Mouse (Mus musculus): ENCODE data around the gene Myo15b. TPM values are rescaled to one million over a fixed set of nuclear protein-coding genes. Genes with fewer than 3 reads are reported as not detected.

Gene Myo15b
- polyA plus RNA-seq, 1 experiment, result 0.46 TPM

DNA sequence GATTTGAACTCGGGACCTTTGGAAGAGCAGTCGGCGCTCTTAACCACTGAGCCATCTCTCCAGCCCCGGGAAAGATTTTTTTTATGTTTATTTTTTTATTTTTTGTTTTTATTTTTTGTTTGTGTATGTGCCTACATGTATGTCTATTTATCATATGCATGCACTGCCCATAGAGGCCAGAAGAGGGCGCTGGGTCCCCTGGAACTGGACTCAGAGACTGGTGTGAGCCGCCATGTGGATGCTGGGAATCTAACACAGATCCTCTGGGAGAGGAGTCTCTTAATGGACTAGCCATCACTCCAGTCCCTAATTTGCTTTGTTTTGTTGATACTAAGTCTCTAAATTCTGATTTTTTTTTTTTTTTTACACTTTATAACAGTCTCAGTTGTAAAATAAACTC, 17.2 kb upstream of the Myo15b start:
- no peak for TF ChIP-seq GATA1 (IDR thresholded peaks at IDR 0.05; ENCODE audit: low read length)

DNA sequence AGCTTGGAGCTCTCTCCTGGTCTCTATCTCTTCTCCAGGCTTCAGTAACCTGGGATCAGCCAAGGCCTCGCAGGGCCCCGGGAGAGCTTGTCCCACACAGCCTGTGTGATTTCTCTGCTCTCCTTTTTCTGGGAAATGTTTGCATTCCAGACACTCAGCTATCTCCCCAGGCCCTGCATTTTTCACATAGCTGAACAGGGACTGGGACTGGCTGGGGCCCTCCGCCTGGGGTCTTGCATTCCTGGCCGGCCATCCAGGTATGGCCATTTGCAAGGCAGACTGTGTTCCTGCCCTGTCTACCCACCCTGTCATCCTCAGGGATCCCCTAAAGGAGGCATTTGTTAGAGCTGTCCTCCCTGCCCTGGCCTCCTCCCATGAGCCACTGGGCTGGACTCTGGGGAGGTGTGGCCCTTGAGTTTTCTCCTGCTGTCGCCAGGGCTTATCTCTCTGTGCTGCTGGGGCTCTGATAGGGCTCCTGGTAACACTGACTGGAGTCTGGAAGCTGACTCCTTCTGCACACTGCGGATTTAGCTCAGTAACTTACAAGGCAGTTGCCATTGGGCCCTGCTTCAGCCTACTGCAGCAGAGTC, 16.1 kb upstream of the Myo15b start:
- TF ChIP-seq GATA1 (IDR thresholded peaks at IDR 0.05; ENCODE audit: low read length), result peak; percentile 80

DNA sequence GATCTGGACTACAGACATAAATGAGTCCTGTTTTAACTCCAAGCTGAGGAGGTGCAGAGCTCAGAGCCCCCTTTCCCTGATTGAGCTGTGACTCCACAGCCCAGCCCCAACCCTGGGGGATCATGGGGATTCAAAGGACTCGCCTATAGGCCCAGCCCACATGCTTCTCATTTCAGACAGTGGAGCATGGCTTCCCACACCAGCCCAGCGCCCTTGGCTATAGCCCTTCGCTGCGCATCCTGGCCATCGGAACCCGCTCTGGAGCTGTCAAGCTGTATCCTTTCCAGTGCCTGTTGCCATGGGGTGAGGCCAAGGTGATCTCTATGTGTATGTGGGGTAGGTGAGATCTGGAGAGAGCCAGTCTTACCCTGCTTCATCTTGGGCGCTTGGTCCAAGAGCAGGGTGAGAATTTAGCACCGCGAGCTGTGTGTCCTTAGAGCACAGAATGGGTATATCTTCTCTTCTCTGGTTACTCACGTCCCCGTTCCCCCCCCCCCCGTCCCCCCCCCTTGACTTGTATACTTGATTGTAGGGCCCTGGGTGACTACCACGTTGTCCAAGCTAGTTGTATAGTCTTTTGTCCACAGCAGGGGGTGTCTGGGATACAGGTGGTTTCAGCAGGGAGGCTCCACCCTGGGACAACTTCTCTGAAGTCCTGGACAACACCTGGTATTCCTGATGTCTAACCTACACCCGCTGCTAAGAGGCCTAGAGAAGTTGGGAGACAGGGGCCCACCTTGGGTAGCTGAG, 14.9 kb upstream of the Myo15b start:
- no peak for TF ChIP-seq GATA1 (IDR thresholded peaks at IDR 0.05; ENCODE audit: low read length)

DNA sequence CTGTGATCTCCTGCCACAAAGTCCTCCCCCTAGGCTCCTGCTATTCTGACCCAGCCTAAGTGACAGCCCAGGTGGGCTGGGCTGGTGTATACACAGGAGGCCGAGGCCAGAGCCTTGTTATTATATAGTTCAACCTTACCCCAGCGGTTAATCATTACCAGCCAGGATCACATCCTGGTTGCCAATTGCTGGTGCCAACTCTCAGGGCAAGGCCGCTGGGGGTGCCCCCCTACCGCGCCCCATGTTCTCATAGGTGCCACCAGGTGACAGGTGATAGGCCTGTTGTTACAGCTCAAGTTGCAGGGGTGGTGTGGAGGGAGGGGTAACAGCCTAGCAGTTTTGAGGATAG, 14.3 kb upstream of the Myo15b start:
- no peak for TF ChIP-seq GATA1 (IDR thresholded peaks at IDR 0.05; ENCODE audit: low read length)

DNA sequence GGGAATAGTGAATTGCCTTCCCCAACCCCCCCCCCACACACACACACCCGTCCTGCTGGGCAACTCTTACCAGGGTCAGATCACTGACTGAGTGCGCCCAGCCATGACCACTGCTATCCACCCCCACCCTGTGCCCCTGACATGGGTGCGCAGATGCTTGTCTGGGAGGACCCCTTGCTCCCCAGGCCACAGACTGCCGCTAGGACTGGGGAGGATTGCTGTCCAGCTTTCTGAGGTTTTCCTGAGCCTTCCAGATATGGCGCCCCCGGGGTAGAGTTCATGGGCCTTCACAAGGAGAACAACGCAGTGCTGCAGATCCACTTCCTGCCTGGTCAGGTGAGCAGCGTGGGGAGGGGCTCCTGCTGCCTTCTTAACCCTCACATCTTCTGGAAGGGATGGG, 14.0 kb upstream of the Myo15b start:
- no peak for TF ChIP-seq GATA1 (IDR thresholded peaks at IDR 0.05; ENCODE audit: low read length)

DNA sequence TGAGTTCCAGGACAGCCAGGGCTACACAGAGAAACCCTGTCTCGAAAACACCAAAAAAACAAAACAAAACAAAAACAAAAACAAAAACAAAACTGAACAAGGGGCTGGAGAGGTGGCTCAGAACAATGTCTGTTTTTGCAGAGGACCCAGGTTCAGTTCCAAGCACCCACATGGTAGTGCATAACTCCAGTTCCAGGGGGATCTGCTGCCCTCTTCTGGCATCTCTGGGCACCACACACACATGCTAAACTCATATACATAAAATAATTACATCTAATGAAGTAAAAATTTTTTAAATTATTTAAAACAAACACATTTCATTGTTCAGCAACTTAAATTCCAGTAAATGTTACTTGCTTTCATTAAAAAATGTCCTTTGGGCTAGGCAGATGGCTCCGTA, 12.4 kb upstream of the Myo15b start:
- no peak for TF ChIP-seq GATA1 (IDR thresholded peaks at IDR 0.05; ENCODE audit: low read length)

DNA sequence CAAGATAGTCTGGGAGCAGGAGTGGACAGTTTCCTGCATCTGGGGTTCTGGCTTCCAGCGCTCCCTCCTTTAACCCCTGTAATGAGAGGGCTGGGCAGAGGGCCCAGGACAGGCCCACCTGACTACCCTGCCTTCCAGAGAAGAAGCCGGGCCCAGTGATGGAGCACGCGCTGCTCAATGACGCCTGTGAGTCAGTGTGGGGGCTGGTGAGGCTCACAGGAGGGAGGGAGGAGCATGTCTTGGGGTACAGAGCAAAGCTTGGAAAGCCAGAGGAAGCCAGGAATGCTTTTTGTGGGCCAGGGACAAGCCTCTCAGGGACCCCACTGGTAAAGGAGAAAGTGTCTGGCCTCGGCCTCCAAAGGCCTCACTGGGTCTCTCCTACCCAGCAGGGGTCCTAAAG, 3.5 kb upstream of the Myo15b start:
- no peak for TF ChIP-seq GATA1 (IDR thresholded peaks at IDR 0.05; ENCODE audit: low read length)

DNA sequence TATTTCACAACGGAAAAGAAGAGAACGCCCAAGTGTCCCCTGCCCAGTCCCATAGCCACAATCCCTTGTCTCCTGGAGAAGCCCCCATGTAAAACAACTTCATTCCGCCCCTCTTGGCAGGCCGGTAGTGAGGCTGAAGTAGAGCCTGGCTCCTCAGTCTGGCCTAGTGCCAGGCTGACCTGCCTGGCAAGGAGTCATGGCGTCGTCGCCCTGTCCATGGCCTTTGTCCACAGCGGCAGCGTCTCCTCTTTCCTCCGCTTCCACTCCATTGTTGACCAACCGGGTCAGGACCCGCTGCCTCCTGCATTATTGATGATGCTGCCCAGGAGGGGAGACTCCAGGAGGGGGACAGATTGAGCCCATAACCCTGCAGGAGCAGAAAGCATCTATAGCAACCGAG, 270 bp upstream of the Myo15b start:
- TF ChIP-seq GATA1 (IDR thresholded peaks at IDR 0.05; ENCODE audit: low read length), result no peak

DNA sequence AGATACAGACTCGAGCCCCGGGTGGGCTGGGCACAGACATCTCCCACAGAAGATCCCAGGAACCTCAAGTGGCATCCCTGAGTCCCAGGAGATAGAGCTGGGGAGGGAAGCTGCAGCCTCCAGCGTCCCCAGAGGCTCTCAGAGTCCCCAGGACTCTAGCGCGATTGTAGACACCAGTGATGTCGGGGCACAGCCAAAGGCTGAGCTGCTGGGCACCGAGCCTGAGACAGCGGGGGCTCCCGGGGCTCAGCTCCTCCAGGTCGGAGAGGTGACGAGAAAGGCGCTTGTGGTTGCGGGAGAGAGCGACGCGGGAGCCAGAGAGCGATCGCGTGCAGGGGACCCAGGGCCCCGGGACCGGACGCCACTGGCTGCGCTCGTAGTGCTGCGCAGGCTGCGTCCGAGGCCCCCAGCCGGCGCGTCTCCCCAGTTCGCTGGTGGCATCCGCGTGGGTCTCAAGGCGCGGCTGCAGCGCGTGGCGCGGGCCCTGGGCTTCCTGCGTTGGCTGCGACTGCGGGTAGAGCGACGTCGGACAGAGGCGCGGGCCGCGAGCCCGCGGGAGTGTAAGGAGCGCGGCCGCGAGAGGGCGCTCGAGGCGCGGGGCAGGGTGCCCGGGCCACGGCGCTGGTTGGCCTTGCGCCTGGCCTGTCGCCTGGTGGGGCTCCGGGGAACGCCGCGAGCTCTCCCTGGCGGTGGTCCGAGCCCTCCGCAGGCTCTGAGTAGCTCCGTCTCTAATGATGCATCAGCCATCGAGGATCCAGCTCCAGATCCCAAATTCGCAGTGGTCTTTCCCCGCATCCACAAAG, 1.1 kb downstream of the Myo15b start:
- no peak for TF ChIP-seq GATA1 (IDR thresholded peaks at IDR 0.05; ENCODE audit: low read length)

DNA sequence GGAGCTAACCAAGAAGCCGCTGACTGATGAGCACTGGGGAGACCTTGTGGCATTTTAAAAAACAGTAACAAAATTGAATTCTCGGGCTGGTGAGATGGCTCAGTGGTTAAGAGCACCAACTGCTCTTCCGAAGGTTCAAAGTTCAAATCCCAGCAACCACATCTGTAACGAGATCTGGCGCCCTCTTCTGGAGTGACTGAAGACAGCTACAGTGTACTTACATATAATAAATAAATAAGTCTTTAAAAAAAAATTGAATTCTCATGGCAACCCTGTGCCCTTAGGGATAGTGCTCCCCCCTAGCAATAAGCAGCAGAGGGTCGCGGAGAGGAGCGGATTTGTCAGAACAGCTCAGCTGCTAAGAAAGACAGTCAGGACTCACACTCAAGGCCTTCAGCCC, 5.7 kb downstream of the Myo15b start:
- TF ChIP-seq GATA1 (IDR thresholded peaks at IDR 0.05; ENCODE audit: low read length), result no peak

DNA sequence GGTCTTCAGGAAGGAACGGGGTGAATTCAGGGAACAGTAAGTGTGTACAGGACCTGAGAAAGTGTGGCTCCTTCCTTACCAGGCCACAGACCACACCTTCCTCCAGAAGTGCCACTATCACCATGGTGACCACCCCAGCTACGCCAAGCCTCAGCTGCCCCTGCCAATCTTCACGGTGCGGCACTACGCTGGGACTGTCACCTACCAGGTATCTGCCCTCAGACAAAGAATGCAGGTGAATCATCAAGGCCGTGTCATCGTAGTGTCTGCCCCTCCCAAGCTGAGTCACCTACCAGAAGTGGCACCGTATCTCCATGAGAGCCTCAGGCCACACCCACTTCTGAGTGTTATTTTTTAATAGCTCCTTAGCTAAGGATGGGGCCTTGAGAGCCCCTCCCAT, 11.2 kb downstream of the Myo15b start:
- no peak for TF ChIP-seq GATA1 (IDR thresholded peaks at IDR 0.05; ENCODE audit: low read length)

DNA sequence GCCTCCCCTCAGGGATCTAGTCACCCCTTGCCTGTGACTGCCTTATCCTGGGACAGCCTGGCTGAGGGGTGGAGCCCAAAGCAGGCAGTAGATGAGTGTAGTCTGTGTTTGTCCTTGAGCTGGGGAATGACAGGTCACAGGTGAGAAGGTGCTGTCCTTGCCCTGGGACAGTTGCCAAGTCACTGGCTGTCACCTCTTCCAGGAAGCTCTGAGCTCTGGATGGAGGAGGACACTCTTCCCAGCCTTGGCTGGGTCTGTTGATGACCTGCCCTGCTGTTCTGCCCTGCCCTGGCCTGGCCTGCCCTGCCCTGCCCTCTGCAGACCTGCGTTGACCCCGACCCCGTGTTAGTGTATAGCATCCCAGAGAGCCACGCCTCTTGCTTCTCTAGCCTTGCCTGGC, 14.2 kb downstream of the Myo15b start:
- no peak for TF ChIP-seq GATA1 (IDR thresholded peaks at IDR 0.05; ENCODE audit: low read length)

DNA sequence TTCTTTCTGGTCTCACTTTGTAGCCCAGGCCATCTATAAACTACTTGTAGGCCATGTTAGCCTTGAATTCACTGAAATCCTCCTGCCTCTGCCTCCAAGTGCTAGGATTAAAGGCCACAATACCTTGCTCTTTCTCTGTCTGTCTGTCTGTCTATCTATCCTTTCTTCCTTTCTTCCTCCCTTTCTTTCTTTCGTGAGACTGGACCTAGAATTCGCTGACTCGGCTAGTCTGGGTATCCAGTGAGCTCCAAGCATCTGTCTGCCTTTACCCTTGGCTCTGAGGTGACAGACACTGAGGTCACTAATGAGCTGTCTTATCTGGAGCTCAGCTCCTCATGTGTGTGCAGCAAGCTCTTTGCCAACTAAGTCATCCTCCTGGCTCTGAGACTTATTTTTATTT, 17.7 kb downstream of the Myo15b start:
- no peak for TF ChIP-seq GATA1 (IDR thresholded peaks at IDR 0.05; ENCODE audit: low read length)

DNA sequence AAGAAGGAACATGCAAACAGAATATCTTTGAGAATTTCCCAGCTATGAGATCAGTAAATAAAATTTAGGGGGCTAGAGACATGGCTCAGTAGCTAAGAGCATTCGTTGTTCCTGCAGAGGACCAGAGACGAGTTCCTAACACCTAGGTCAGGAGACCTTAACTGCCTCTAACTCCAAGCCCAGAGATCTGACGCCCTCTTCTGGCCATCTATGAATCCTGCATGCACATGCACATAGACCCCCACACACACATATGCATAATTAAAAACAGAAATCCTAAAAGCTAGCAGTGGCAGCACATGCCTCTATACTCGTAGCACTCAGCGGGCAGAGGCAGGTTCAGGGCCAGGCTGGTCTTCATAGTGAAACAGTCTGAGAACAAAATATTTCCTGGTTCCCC, 18.2 kb downstream of the Myo15b start:
- no peak for TF ChIP-seq GATA1 (IDR thresholded peaks at IDR 0.05; ENCODE audit: low read length)

DNA sequence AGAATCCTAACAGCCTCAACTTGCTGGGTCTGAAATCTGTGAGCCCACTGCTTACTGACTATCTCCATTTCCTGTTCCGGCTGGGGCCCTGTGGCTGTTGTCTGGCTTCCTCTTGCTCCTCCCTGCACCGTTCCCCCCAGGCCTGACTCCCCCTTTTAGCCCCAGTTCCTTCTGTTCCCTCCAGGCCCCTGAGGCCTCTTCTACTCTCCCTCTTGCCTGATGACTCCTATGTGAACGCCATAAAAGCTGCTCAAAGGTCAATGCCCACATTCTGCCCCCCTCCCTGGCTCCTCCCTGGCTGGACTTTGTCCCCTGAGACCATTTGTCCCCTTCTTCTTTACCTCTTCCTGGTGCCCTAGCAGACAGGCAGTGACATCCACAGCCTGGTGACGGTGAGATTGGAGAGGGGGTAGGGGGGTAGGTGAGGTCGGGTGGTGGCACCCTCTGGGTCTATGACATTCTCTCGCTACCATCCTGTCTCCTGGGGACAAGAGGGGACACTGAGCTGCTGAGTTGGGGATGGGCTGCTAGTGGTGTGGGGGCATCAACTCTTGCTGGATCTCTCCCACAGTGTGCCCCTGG, 19.1 kb downstream of the Myo15b start:
- no peak for TF ChIP-seq GATA1 (IDR thresholded peaks at IDR 0.05; ENCODE audit: low read length)

DNA sequence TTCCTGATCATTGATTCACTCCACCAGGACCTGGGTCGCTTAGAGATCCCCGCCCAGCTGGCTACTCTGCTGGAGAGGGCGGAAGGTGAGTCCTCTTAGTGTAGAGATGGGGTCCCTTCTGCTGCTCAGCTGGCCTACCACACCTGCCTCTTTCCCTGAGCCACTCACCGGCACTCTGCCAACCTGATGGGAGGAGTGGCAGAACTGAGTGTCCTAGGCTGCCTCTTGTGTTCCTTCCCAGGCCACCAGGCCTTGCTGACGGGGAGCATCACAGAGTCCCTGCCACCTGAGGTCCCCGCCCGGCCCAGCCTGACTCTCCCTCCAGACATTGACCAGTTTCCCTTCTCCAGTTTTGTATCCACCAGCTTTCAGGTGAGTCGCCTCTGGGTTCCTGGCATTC, 19.9 kb downstream of the Myo15b start:
- TF ChIP-seq GATA1 (IDR thresholded peaks at IDR 0.05; ENCODE audit: low read length), result no peak

Data from G1E-ER4 (cell line).